Mouse (Mus musculus) ES-E14 (cell line): ENCODE results near the gene Kif23. TPM values are rescaled to one million over a fixed set of nuclear protein-coding genes. Genes with fewer than 3 reads are reported as not detected.
A peak's percentile ranks its signal among the peaks of the same experiment; 100 is the strongest.

ENCODE experiments used
- DNase-seq: peaks from one replicate; pipeline ENCODE4 v3.0.0-alpha.2; 2013; ENCODE audit warnings: low read depth, low spot score
- H3K27ac ChIP-seq: 2 replicates; pipeline ENCODE4 v1.5.1; 2012; ENCODE audit warnings: low read depth, mild to moderate bottlenecking, low read length, moderate library complexity, mixed read lengths; ENCODE audit not compliant: poor library complexity, insufficient read depth, severe bottlenecking
- H3K36me3 ChIP-seq: 2 replicates; pipeline ENCODE4 v1.6.1; 2012; ENCODE audit warnings: mild to moderate bottlenecking, low read length, moderate library complexity, mixed read lengths; ENCODE audit not compliant: control insufficient read depth, poor library complexity, insufficient read depth, severe bottlenecking
- H3K4me1 ChIP-seq, 2 experiments: fragments of 150-350 bp in 1 of 2; sonication (generic) in 1 of 2; 2 replicates each; pipeline ENCODE4 v1.6.1; 2012; ENCODE audit warnings: low read length in 2 of 2, mild to moderate bottlenecking in 1 of 2, mixed read lengths in 1 of 2; ENCODE audit not compliant: control insufficient read depth in 2 of 2, insufficient read depth in 2 of 2, poor library complexity in 1 of 2
- H3K4me3 ChIP-seq, 2 experiments: fragments of 150-350 bp in 1 of 2; sonication (generic) in 1 of 2; 2 replicates each; pipeline ENCODE4 v1.5.1; 2012; ENCODE audit warnings: low read length in 2 of 2, low read depth in 1 of 2, mild to moderate bottlenecking in 1 of 2, mixed read lengths in 1 of 2; ENCODE audit not compliant: insufficient read depth in 1 of 2, poor library complexity in 1 of 2, severe bottlenecking in 1 of 2
- H3K9ac ChIP-seq: 2 replicates; pipeline ENCODE4 v1.6.1; 2012; ENCODE audit warnings: low read depth, mild to moderate bottlenecking, low read length, mixed read lengths; ENCODE audit not compliant: poor library complexity, insufficient read depth, severe bottlenecking
- H3K9me3 ChIP-seq: fragments of 150-350 bp; sonication (generic); 2 replicates; pipeline ENCODE4 v1.6.1; 2012; ENCODE audit warnings: low read depth, mild to moderate bottlenecking, low read length; ENCODE audit not compliant: control insufficient read depth, insufficient read depth
- CHD2 ChIP-seq: IDR thresholded peaks from 2 replicates; pipeline ENCODE4 v1.6.1; 2014; ENCODE audit warnings: mild to moderate bottlenecking, low read depth, low read length, inconsistent platforms
- HCFC1 ChIP-seq: IDR thresholded peaks from 2 replicates; pipeline ENCODE4 v1.6.1; 2012; ENCODE audit warnings: low read length, inconsistent platforms, borderline replicate concordance; ENCODE audit not compliant: insufficient read depth
- MAFK ChIP-seq: IDR thresholded peaks from 2 replicates; pipeline ENCODE4 v1.6.1; 2014; ENCODE audit warnings: mild to moderate bottlenecking, low read depth, low read length, inconsistent platforms; ENCODE audit not compliant: insufficient read depth
- ZC3H11A ChIP-seq: IDR thresholded peaks from 2 replicates; pipeline ENCODE4 v1.6.1; 2012; ENCODE audit warnings: low read depth, mild to moderate bottlenecking, inconsistent platforms, low read length, borderline replicate concordance
- ZNF384 ChIP-seq: IDR thresholded peaks from 2 replicates; pipeline ENCODE4 v1.6.1; 2012; ENCODE audit warnings: low read depth, low read length, inconsistent platforms
- in situ Hi-C, 2 experiments: fragments of 600-800 bp; cut with MboI; formaldehyde crosslinking; loops; one replicate each; pipeline ENCODE4 v1.15.1; 2025; ENCODE audit warnings: low sequenced_read_pairs in 2 of 2, inconsistent platforms in 1 of 2; ENCODE audit not compliant: unreplicated experiment in 2 of 2
- total RNA-seq: library from RNA; depleted of rRNA; stranded (reverse); fragments of 300-350 nt; gene quantifications from 2 replicates; pipeline ENCODE4 v1.2.3, GENCODE M21; 2012

Gene Kif23
- total RNA-seq, 1 experiment: 87.1 TPM

- in situ Hi-C loops: no loop called here
- TF ChIP-seq ZNF384 (no peak), CHD2 (peak; percentile 48; the same call in 1 of the 2 replicates)
Measured at GRCm38 (mm10) chr9:61907621-61908295, 38.8 kb downstream of the Kif23 start.

GRCm38 (mm10) chr9:61906912-61907311 is 39.7 kb downstream of the Kif23 start:
- no peak overlapping the region for H3K4me3 ChIP-seq
- H3K4me1 ChIP-seq: no peaks in the 10 kb centered on the region
- H3K9me3 ChIP-seq: no peaks in the 10 kb centered on the region
- H3K9ac ChIP-seq: no peak overlapping the region
- TF ChIP-seq MAFK (no peak), CHD2 (0 out of 2 replicates have a peak, but pooled peaks have one; percentile 22)
- in situ Hi-C loops: no loop called here
- H3K27ac ChIP-seq: no peak overlapping the region
- H3K36me3 ChIP-seq: peaks cover 9% of the 10 kb centered on the region
- DNase-seq: no peak

More at GRCm38 (mm10) chr9:61907621-61908295, 38.8 kb downstream of the Kif23 start:
- no peak for DNase-seq
- H3K4me3 ChIP-seq: no peak overlapping the region
- no peaks in the 10 kb centered on the region for H3K4me1 ChIP-seq
- no peak overlapping the region for H3K9ac ChIP-seq
- H3K9me3 ChIP-seq: no peaks in the 10 kb centered on the region
- peaks cover 11% of the 10 kb centered on the region for H3K36me3 ChIP-seq
- H3K27ac ChIP-seq: no peak overlapping the region

DNA sequence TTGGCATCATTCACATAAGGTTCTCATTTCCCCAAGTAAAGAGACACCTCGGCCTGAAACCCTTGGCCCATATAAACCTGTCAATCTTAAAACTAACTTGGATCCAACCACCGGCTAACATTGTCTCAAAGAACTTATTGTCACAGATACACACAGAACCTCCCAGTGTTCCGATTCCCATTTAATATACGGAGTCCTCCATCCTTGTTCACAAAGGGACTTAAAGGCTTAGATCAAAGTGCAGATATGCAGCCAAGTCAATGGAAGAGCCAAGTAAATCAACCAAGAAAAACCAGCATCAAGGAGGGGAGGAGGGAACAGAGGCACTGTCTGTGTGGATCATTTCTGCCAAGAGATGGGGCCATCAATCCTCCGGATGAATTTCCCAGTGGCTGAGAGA is 41.0 kb downstream of the Kif23 start:
- Histone ChIP-seq H3K9ac (no peak overlapping the region), H3K4me3 (no peak overlapping the region), H3K36me3 (peaks cover 3% of the 10 kb centered on the region; the same call in 1 of the 2 replicates), H3K9me3 (no peaks in the 10 kb centered on the region), H3K4me1 (no peaks in the 10 kb centered on the region), H3K27ac (no peak overlapping the region)
- in situ Hi-C loops: no loop called here
- TF ChIP-seq MAFK (no peak), CHD2 (no peak), ZC3H11A (no peak), ZNF384 (no peak), HCFC1 (no peak)
- DNase-seq: no peak

- in situ Hi-C loops: no loop called here
- Histone ChIP-seq H3K9ac (no peak overlapping the region), H3K27ac (no peak overlapping the region), H3K4me1 (peaks cover 0 to 2% of the 10 kb centered on the region in 2 experiments; a peak in 2 of 4 replicates), H3K4me3 (no peak overlapping the region), H3K36me3 (peaks cover 3% of the 10 kb centered on the region; the same call in 1 of the 2 replicates), H3K9me3 (no peaks in the 10 kb centered on the region)
- TF ChIP-seq ZC3H11A: no peak
- TF ChIP-seq ZNF384: no peak
- TF ChIP-seq HCFC1: no peak
- TF ChIP-seq CHD2: no peak
- TF ChIP-seq MAFK: no peak
- DNase-seq: no peak
Measured at GRCm38 (mm10) chr9:61904201-61904600, 42.4 kb downstream of the Kif23 start.

DNA sequence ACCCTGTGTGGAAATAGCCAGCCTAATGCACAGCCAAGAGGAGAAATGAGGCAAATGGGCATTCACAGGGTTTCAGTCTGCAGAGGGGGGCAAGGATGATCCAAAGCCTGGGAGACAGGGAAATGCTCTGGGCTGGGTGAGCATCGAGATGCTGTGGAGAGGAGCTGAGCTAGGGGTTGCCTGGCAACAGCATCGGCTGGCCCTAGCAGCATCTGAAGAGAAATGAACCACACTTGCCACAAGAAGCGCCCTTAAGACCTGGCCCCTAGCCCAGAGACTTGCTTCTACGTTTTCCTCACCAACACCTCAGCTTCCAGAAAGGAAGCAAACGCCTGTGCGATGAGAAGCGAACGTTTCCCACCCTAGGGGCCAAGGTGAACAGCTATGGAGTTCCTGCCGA is 44.1 kb downstream of the Kif23 start:
- in situ Hi-C loops: no loop called here
- TF ChIP-seq CHD2: no peak
- TF ChIP-seq ZC3H11A: no peak
- TF ChIP-seq ZNF384: no peak
- TF ChIP-seq MAFK: no peak
- TF ChIP-seq HCFC1: no peak
- Histone ChIP-seq H3K4me1 (peaks cover 0 to 2% of the 10 kb centered on the region in 2 experiments; a peak in 2 of 4 replicates), H3K4me3 (no peak overlapping the region), H3K9ac (no peak overlapping the region), H3K9me3 (no peaks in the 10 kb centered on the region), H3K27ac (no peak overlapping the region), H3K36me3 (no peaks in the 10 kb centered on the region)
- no peak for DNase-seq
